Mouse (Mus musculus): ENCODE results near the gene Snx13.

The Snx13 gene

GRCm38 (mm10) chr12:35047320-35048225, 587 bp downstream of the Snx13 start:
- DNase-seq (ENCODE audit: low spot score): peak; percentile 64

GRCm38 (mm10) chr12:35048891-35049290, 1.9 kb downstream of the Snx13 start:
- no peak for DNase-seq (ENCODE audit: low spot score)

GRCm38 (mm10) chr12:35050501-35050900, 3.5 kb downstream of the Snx13 start:
- DNase-seq (ENCODE audit: low spot score): no peak

GRCm38 (mm10) chr12:35050964-35051758, 4.2 kb downstream of the Snx13 start:
- DNase-seq (ENCODE audit: low spot score): no peak

GRCm38 (mm10) chr12:35054420-35054819, 7.4 kb downstream of the Snx13 start:
- no peak for DNase-seq (ENCODE audit: low spot score)

- DNase-seq (ENCODE audit: low spot score): no peak
These were observed 8.4 kb downstream of the Snx13 start for GRCm38 (mm10) chr12:35055114-35056095.

- DNase-seq (ENCODE audit: low spot score): no peak
These were observed 16.9 kb downstream of the Snx13 start for GRCm38 (mm10) chr12:35063697-35064468.

- DNase-seq (ENCODE audit: low spot score): no peak
These were observed 20.6 kb downstream of the Snx13 start for GRCm38 (mm10) chr12:35067621-35068020.

GRCm38 (mm10) chr12:35071336-35071735, 24.4 kb downstream of the Snx13 start:
- DNase-seq (ENCODE audit: low spot score): no peak

- DNase-seq (ENCODE audit: low spot score): no peak
These were observed 25.2 kb downstream of the Snx13 start for GRCm38 (mm10) chr12:35072178-35072577.

GRCm38 (mm10) chr12:35075993-35076392, 29.0 kb downstream of the Snx13 start:
- no peak for DNase-seq (ENCODE audit: low spot score)

GRCm38 (mm10) chr12:35123549-35123948, 76.6 kb downstream of the Snx13 start:
- no peak for DNase-seq (ENCODE audit: low spot score)

GRCm38 (mm10) chr12:35153186-35153585, 106.2 kb downstream of the Snx13 start:
- no peak for DNase-seq (ENCODE audit: low spot score)

GRCm38 (mm10) chr12:35154149-35154548, 107.2 kb downstream of the Snx13 start:
- no peak for DNase-seq (ENCODE audit: low spot score)

- no peak for DNase-seq (ENCODE audit: low spot score)
These were observed 110.3 kb downstream of the Snx13 start for GRCm38 (mm10) chr12:35157237-35157636.

- DNase-seq (ENCODE audit: low spot score): no peak
These were observed 114.7 kb downstream of the Snx13 start for GRCm38 (mm10) chr12:35161690-35162089.

GRCm38 (mm10) chr12:35170275-35170674, 123.3 kb downstream of the Snx13 start:
- DNase-seq (ENCODE audit: low spot score): no peak

GRCm38 (mm10) chr12:35175938-35176337, 129.0 kb downstream of the Snx13 start:
- peak; percentile 17 for DNase-seq (ENCODE audit: low spot score)

- no peak for DNase-seq (ENCODE audit: low spot score)
These were observed 129.6 kb downstream of the Snx13 start for GRCm38 (mm10) chr12:35176628-35177027.

GRCm38 (mm10) chr12:35182675-35183074, 135.7 kb downstream of the Snx13 start:
- peak; percentile 62 for DNase-seq (ENCODE audit: low spot score)

- DNase-seq (ENCODE audit: low spot score): no peak
These were observed 137.3 kb downstream of the Snx13 start for GRCm38 (mm10) chr12:35184261-35184660.
